Mouse (Mus musculus) midbrain, postnatal 0 days (tissue): Measurements from ENCODE around the gene Cdc25b. TPM values are rescaled to one million over a fixed set of nuclear protein-coding genes. Genes with fewer than 3 reads are reported as not detected.

ENCODE experiments used
- ATAC-seq: fragments of 200-750 bp; cut with Nextera tagmentation; 2 replicates; pipeline ENCODE4 v1.8.0; 2017; ENCODE audit warnings: moderate number of reproducible peaks, mild to moderate bottlenecking, moderate TSS enrichment, moderate library complexity; ENCODE audit not compliant: low FRiP score
- DNase-seq: peaks from one replicate; pipeline ENCODE4 v3.0.0-alpha.2; 2015; ENCODE audit warnings: low spot score
- H3K27ac ChIP-seq: fragments of 300-500 bp; sonication (generic); 2 replicates; pipeline ENCODE4 v1.5.1; 2014; ENCODE audit warnings: low read depth, mild to moderate bottlenecking, low read length, mixed read lengths
- H3K27me3 ChIP-seq: fragments of 300-500 bp; sonication (generic); 2 replicates; pipeline ENCODE4 v1.6.1; 2014; ENCODE audit warnings: low read length, control low read depth, mixed read lengths; ENCODE audit not compliant: insufficient read depth
- H3K36me3 ChIP-seq: fragments of 300-500 bp; sonication (generic); 2 replicates; pipeline ENCODE4 v1.6.1; 2014; ENCODE audit warnings: low read length, control low read depth, mixed read lengths; ENCODE audit not compliant: insufficient read depth
- H3K4me1 ChIP-seq: fragments of 300-500 bp; sonication (generic); 2 replicates; pipeline ENCODE4 v1.6.1; 2014; ENCODE audit warnings: mild to moderate bottlenecking, control low read depth, antibody characterized with exemption, low read length, mixed read lengths; ENCODE audit not compliant: insufficient read depth
- H3K4me2 ChIP-seq: fragments of 300-500 bp; sonication (generic); 2 replicates; pipeline ENCODE4 v1.6.1; 2014; ENCODE audit warnings: low read depth, mild to moderate bottlenecking, low read length, mixed read lengths; ENCODE audit not compliant: poor library complexity, severe bottlenecking
- H3K4me3 ChIP-seq: fragments of 300-500 bp; sonication (generic); 2 replicates; pipeline ENCODE4 v1.5.1; 2014; ENCODE audit warnings: low read depth, mild to moderate bottlenecking, low read length, moderate library complexity
- H3K9ac ChIP-seq: fragments of 300-500 bp; sonication (generic); replicated peaks from 2 replicates; pipeline ENCODE4 v1.6.1; 2014; ENCODE audit warnings: mild to moderate bottlenecking, low read length, moderate library complexity, mixed read lengths; ENCODE audit not compliant: poor library complexity, severe bottlenecking
- H3K9me3 ChIP-seq: fragments of 300-500 bp; sonication (generic); 2 replicates; pipeline ENCODE4 v1.6.1; 2016; ENCODE audit warnings: low read length, control low read depth
- CTCF ChIP-seq: IDR thresholded peaks from 2 replicates; pipeline ENCODE4 v1.5.1; 2016; ENCODE audit warnings: antibody characterized with exemption, mild to moderate bottlenecking
- WGBS: fragments of 180-500 bp; shearing (Covaris S2); extraction: QIAGEN DNeasy Blood & Tissue Kit; methylation state at CpG from one replicate; pipeline ENCODE4 v1.1.7; 2014; 5-methylcytosine and 5-hydroxymethylcytosine counted together
- polyA plus RNA-seq: library from polyadenylated mRNA; unstranded; fragments of >200 nt; fragmentation: Nextera tagmentation; extraction: Ambion mirVana; gene quantifications from 2 replicates; pipeline ENCODE4 v1.2.1, GENCODE M21; 2015
- total RNA-seq: library from RNA; depleted of rRNA; stranded (reverse); fragments of >200 nt; gene quantifications from 2 replicates; pipeline ENCODE4 v1.2.3, GENCODE M21; 2014; rRNA removed

Gene Cdc25b
- total RNA-seq (10.0 and 13.1 TPM in 2 replicates), polyA plus RNA-seq (14.0 and 15.1 TPM in 2 replicates)

DNA sequence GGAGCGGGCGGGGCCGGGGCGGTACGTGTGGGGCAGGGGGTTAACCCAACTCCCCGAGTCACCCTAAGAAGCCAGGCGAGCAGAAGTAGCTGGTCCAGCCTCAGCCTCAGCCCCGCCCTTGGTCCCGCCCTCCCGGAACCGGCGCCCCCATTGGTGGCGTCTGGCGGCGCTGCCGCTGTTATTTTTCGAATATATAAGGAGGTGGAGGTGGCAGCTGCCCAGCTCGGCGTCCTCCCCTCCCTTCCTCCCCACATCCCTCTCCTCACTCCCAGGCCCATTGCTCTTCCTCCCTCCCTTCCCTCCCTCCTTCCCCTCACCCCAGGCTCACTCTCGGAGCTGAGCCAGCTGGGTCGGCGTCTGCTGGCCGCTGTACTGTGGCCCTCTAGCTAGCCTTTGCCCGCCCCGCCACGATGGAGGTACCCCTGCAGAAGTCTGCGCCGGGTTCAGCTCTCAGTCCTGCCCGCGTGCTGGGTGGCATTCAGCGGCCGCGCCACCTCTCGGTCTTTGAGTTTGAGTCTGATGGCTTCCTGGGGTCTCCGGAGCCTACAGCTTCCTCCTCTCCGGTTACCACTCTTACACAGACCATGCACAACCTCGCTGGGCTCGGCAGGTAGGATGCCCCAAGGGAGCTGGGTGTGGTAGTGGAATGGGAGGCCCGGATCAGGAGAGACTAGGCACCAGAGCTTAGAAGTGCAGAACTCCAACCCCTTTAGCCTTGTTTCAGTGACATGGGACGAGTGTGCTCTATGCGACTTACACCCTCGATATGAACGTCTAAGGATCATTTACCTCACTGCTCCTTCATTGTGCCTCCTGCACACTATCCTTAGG is at the start of gene Cdc25b, which contains the start of gene Spef1:
TSS of gene Cdc25b (plus strand) at position 179 of the 831 bp plus-strand sequence.
TSS of gene Spef1 (minus strand) at position 512 of the 831 bp plus-strand sequence.
- DNase-seq (peak; percentile 84), ATAC-seq (peak; percentile 87)
- Histone ChIP-seq H3K4me1 (peaks cover 8% of the 10 kb centered on the region; the same call in 1 of the 2 replicates), H3K9ac (peak within 1 kb of the TSS; percentile 48), H3K4me3 (peak within 1 kb of the TSS; percentile 48), H3K36me3 (peaks cover 2% of the 10 kb centered on the region; the same call in 1 of the 2 replicates), H3K27me3 (no peaks in the 10 kb centered on the region), H3K4me2 (peak within 1 kb of the TSS; percentile 62), H3K9me3 (no peaks in the 10 kb centered on the region), H3K27ac (no peak within 1 kb of the TSS; the same call in 1 of the 2 replicates)
- WGBS, result 1% methylated on average over 39 of the region's 43 CpGs
- peak; percentile 48 for TF ChIP-seq CTCF

DNA sequence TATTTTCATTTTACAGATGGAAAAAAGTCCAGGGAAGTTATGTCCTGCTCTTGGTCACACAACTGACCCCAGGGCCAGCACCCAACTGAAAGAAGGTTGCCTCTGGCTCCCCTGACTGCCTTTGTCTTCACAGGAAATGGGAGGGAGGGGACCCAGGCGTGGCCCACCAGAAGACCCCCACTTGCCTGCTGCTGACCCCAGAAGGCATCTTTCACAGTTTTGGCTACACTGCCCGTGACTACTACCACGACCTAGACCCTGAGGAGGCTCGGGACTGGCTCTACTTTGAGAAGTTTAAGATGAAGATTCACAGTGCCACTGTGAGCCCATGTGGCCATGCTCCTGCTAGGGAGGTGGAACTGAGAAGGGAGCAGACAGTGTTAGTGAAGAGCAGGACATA is 48.5 kb upstream of the Cdc25b start:
- H3K9ac ChIP-seq, result no peak overlapping the region
- H3K9me3 ChIP-seq, result no peaks in the 10 kb centered on the region
- WGBS, result 93% methylated on average over 4 of the region's 4 CpGs
- no peaks in the 10 kb centered on the region for H3K36me3 ChIP-seq
- no peaks in the 10 kb centered on the region for H3K27me3 ChIP-seq
- DNase-seq (no peak), ATAC-seq (no peak)
- no peak overlapping the region for H3K4me3 ChIP-seq
- no peak for TF ChIP-seq CTCF
- H3K27ac ChIP-seq, result no peak overlapping the region
- no peak overlapping the region for H3K4me2 ChIP-seq
- no peaks in the 10 kb centered on the region for H3K4me1 ChIP-seq

DNA sequence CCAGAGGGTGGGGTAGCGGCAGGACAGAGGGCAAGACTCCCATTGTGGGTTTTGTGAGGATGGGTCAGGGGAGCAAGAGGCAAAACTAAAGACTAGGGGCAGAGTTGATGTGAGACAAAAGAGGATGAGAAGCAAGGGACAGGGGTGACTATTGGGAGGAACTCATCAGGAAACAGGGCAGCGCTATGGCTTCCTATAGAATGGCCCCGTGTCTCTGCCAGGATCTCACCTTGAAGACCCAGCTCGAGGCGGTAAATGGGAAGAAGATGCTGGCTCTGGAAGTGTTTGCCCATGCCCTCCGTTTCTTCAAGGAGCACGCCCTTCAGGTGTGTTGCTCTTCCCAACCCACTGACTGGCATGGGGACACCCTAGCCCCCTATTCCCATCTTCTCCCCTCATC is 48.0 kb upstream of the Cdc25b start:
- Histone ChIP-seq H3K9ac (no peak overlapping the region), H3K4me1 (no peaks in the 10 kb centered on the region), H3K36me3 (no peaks in the 10 kb centered on the region), H3K4me3 (no peak overlapping the region), H3K9me3 (no peaks in the 10 kb centered on the region), H3K27me3 (no peaks in the 10 kb centered on the region), H3K27ac (no peak overlapping the region), H3K4me2 (no peak overlapping the region)
- ATAC-seq (no peak), DNase-seq (no peak)
- no peak for TF ChIP-seq CTCF
- 87% methylated on average over 7 of the region's 7 CpGs for WGBS

DNA sequence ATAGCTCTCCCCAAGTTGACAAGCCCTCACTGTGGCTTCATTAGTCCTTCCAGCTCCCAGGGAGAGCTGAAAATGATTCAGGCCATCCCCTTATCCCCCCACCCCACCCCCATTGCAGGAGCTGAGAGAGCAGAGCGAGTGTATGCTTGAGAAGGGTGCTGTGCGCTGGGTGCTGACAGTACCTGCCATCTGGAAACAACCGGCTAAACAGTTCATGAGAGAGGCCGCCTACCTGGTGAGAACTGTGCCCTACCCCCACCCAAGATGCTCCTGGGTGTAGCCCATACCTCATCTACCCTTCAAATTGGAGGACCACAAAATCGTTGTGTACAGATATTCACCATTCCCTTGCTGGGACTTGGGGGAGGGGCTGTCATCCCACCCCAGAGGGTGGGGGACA is 47.5 kb upstream of the Cdc25b start:
- H3K27ac ChIP-seq, result no peak overlapping the region
- no peaks in the 10 kb centered on the region for H3K27me3 ChIP-seq
- no peaks in the 10 kb centered on the region for H3K36me3 ChIP-seq
- H3K4me2 ChIP-seq, result no peak overlapping the region
- DNase-seq (no peak), ATAC-seq (no peak)
- H3K4me3 ChIP-seq, result no peak overlapping the region
- TF ChIP-seq CTCF, result no peak
- H3K9ac ChIP-seq, result no peak overlapping the region
- H3K9me3 ChIP-seq, result no peaks in the 10 kb centered on the region
- no peaks in the 10 kb centered on the region for H3K4me1 ChIP-seq
- WGBS, result 97% methylated on average over 5 of the region's 5 CpGs

DNA sequence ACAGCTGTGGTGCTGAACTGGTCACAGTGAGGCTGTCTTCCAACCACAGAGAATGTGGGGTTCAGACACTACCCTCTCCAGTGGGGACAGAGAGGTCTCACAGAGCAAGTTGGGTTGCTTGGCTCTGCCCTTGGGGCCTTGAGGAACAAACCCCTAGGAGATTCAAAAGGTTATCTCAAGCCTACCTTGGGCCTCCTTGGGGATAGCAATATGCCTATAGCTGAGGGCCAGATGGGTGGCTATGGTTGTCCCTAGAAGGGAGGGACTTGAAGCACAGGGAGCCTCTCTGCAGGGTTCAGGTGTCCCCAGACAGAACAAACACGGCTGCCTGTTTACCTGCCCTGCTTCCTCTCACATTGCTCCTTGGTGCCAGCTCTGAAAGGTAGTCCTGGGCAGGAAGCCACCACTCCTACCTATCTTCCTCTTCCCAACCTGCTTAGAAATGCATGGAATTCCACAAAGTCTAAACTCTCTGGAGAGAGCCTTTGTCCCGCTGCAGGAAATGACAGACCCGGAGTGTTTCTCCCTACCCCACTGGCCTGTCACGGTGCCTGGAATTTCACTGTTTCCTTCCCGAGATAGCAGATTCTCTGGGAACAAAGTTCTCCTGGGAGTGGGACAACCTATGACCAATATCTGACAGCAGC is 46.7 kb upstream of the Cdc25b start:
- Histone ChIP-seq H3K36me3 (peaks cover 6% of the 10 kb centered on the region), H3K9ac (no peak overlapping the region), H3K4me3 (no peak overlapping the region), H3K27me3 (no peaks in the 10 kb centered on the region), H3K9me3 (no peaks in the 10 kb centered on the region), H3K27ac (no peak overlapping the region), H3K4me1 (no peaks in the 10 kb centered on the region), H3K4me2 (no peak overlapping the region)
- 71% methylated on average over 5 of the region's 5 CpGs for whole genome bisulfite sequencing
- no peak for TF ChIP-seq CTCF
- ATAC-seq (no peak), DNase-seq (no peak)

DNA sequence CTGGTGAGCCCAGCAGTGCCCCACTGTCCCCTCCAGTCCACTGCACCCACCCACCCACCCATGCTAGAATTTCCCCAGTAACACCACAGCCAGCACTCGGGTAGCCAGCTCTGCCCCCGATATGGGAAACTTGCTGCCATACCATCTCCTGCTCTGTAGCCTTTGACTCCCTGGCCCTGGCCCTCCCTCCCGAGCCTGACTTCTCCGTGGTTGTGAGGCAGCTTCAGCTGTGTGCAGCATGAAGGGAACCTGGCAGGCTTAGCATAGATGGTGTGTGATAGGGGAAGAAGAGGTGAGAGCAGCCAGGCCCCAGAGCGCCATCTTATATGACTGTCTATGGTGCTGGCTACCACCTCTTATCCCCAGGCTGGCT is 46.2 kb upstream of the Cdc25b start:
- DNase-seq (no peak), ATAC-seq (no peak)
- Histone ChIP-seq H3K4me2 (no peak overlapping the region), H3K36me3 (peaks cover 11% of the 10 kb centered on the region), H3K27ac (no peak overlapping the region), H3K27me3 (no peaks in the 10 kb centered on the region), H3K9me3 (no peaks in the 10 kb centered on the region), H3K9ac (no peak overlapping the region), H3K4me3 (no peak overlapping the region), H3K4me1 (no peaks in the 10 kb centered on the region)
- WGBS, result 73% methylated on average over 5 of the region's 5 CpGs
- no peak for TF ChIP-seq CTCF
